Mouse (Mus musculus) forebrain, embryonic 15.5 days (tissue): Measurements from ENCODE around the gene Slc34a1. TPM values are rescaled to one million over a fixed set of nuclear protein-coding genes. Genes with fewer than 3 reads are reported as not detected.

Experiments used
- microRNA-seq: library from miRNA; unstranded; fragments of <30 nt; microRNA quantifications from one replicate; pipeline ENCODE4, GENCODE M21; 2016
- polyA plus RNA-seq: library from polyadenylated mRNA; unstranded; fragments of >200 nt; fragmentation: Nextera tagmentation; extraction: Ambion mirVana; gene quantifications from 2 replicates; pipeline ENCODE4 v1.2.1, GENCODE M21; 2015

Gene Slc34a1
- polyA plus RNA-seq, 1 experiment from 2014 or later: not detected

Small RNAs within 50 kb of the gene (microRNA-seq; reads per million reads assigned to microRNA genes)
- gene Mir6943: 1.1 reads per million

Other genes starting within 250 kb of the Slc34a1 start
- 0.51 and 1.1 TPM in 2 replicates for gene Fgfr4, start 245.5 kb upstream of the Slc34a1 start, polyA plus RNA-seq
- gene Nsd1, start 188.4 kb upstream of the Slc34a1 start, polyA plus RNA-seq: 59.3 and 59.5 TPM in 2 replicates
- gene Prelid1, start 77.7 kb upstream of the Slc34a1 start, polyA plus RNA-seq: 303 and 314 TPM in 2 replicates
- gene Rab24, start 76.2 kb upstream of the Slc34a1 start, polyA plus RNA-seq: 114 and 118 TPM in 2 replicates
- 28.9 and 30.0 TPM in 2 replicates for gene Mxd3, start 68.4 kb upstream of the Slc34a1 start, polyA plus RNA-seq
- gene Lman2, start 35.4 kb upstream of the Slc34a1 start, polyA plus RNA-seq: 56.7 and 58.0 TPM in 2 replicates
- 0.37 and 0.81 TPM in 2 replicates for gene Rgs14, start 28.5 kb upstream of the Slc34a1 start, polyA plus RNA-seq
- 0.63 TPM in 1 of 2 replicates, not detected in the other for gene Pfn3, start 17.0 kb downstream of the Slc34a1 start, polyA plus RNA-seq
- gene F12, start 28.6 kb downstream of the Slc34a1 start, polyA plus RNA-seq: 0.09 TPM in 1 of 2 replicates, not detected in the other
- gene Grk6, start 46.9 kb downstream of the Slc34a1 start, polyA plus RNA-seq: 46.1 and 47.6 TPM in 2 replicates
- gene Prr7, start 66.1 kb downstream of the Slc34a1 start, polyA plus RNA-seq: 3.2 and 3.4 TPM in 2 replicates
- gene Dbn1, start 89.9 kb downstream of the Slc34a1 start, polyA plus RNA-seq: 732 and 750 TPM in 2 replicates
- gene Pdlim7, start 115.5 kb downstream of the Slc34a1 start, polyA plus RNA-seq: 135 and 138 TPM in 2 replicates
- gene Dok3, start 131.1 kb downstream of the Slc34a1 start, polyA plus RNA-seq: 3.6 and 4.0 TPM in 2 replicates
- 67.2 and 68.4 TPM in 2 replicates for gene Ddx41, start 138.5 kb downstream of the Slc34a1 start, polyA plus RNA-seq
- 62.4 and 64.3 TPM in 2 replicates for gene Fam193b, start 172.9 kb downstream of the Slc34a1 start, polyA plus RNA-seq
- gene Tmed9, start 175.5 kb downstream of the Slc34a1 start, polyA plus RNA-seq: 95.0 and 113 TPM in 2 replicates
- gene B4galt7, start 201.7 kb downstream of the Slc34a1 start, polyA plus RNA-seq: 36.2 and 39.0 TPM in 2 replicates
- 97.2 and 97.4 TPM in 2 replicates for gene Caml, start 224.8 kb downstream of the Slc34a1 start, polyA plus RNA-seq
- gene Ddx46, start 236.8 kb downstream of the Slc34a1 start, polyA plus RNA-seq: 33.8 TPM in 2 replicates